Mouse (Mus musculus): Measurements from ENCODE around the gene Vezf1.

DNA sequence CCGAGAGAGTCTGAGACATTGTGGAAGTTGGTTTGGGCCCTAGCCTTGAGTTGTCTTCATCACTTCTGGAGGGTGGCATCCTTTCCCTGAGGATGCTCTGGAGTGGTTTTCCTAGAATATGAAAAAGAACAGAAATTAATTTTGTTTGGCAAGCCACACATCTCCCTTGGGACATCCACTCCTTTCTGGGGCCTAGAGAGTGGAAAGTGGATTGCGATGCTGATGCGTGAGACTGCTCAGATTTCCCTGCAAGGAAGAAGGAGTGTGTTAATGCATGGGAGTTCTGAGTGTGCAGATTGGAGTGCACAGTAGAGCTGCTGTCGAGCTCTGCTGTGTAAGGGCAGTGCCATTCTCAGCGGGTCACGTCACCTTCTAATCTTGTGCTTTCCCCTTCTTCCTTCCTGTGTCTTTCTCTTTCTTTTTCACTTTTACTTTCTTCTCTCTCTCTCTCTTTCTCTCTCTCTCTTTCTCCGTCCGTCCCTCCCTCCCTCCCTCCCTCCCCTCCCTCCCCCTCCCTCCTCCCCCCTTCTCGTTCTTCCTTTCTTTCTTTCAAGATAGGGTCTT, 42.0 kb downstream of the Vezf1 start:
- no peak for TF ChIP-seq CTCF (IDR thresholded peaks at IDR 0.05; ENCODE audit: extremely low read depth, insufficient read length, insufficient replicate concordance, low read depth, low read length)
- TF ChIP-seq POLR2A (IDR thresholded peaks at IDR 0.05; ENCODE audit: low read depth, low read length), result no peak

Data from small intestine, adult 2 months (tissue).